Mouse (Mus musculus) heart, adult 2 months (tissue): ENCODE data around the gene Atg7.

Experiments
- CTCF ChIP-seq: fragments of 200-600 bp; IDR thresholded peaks from 2 replicates; pipeline ENCODE4 v1.8.1; 2022; ENCODE audit warnings: antibody characterized with exemption, mild to moderate bottlenecking, moderate library complexity
- EP300 ChIP-seq: fragments of 200-500 bp; IDR thresholded peaks from 2 replicates; pipeline ENCODE4 v1.6.1; 2011; ENCODE audit warnings: low read depth, low read length, control low read depth; ENCODE audit not compliant: insufficient read depth
- POLR2A ChIP-seq: fragments of 200-500 bp; IDR thresholded peaks from 2 replicates; pipeline ENCODE4 v1.6.1; 2011; ENCODE audit warnings: mild to moderate bottlenecking, low read depth, low read length, control low read depth; ENCODE audit not compliant: insufficient read depth

DNA sequence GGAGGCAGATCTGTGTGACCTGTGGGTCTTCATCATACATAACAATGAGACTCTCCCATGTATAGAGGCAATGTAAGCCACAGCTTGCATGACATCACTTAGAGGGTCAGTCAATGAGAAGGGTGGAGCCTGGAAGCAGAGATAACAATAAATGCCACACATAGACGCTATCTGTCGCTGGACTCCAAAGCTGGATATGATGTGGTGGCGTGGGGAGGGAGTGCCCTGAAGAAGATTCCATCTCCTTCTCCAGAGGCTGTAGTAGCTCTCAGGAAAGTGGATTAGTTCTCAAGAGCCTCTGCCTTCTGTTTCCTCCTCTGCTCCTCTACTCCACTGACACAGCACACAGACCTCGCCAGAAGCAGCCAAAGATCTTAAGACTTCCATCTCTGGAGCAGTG lies 237.9 kb downstream of the Atg7 start:
- no peak for TF ChIP-seq CTCF
- no peak for TF ChIP-seq POLR2A
- no peak for TF ChIP-seq EP300
